In genomic region chr11:90250189-90250588, GRCm38 (mm10) we compare ENCODE assay signal across 7 mouse cellular contexts. TPM values are rescaled to one million over a fixed set of nuclear protein-coding genes. Genes with fewer than 3 reads are reported as not detected.
DNase-seq lines count a peak whose midpoint lies in the region; ATAC-seq and TF ChIP-seq lines count a peak whose summit lies in the region.

No protein-coding gene starts in this region.

- peak overlapping the region; percentile 98 for H3K4me3 ChIP-seq in megakaryocyte, embryonic 14.5 days (replicated peaks)
- peak overlapping the region; percentile 90 for H3K4me3 ChIP-seq in cortical plate, adult 2 months (ENCODE audit: insufficient read depth, low read length)
- peak overlapping the region; percentile 99 for H3K4me3 ChIP-seq in heart, embryonic 16.5 days (ENCODE audit: low read length)
- H3K4me3 ChIP-seq in liver, embryonic 14.5 days (ENCODE audit: insufficient read depth in 1 of 2, low read depth in 2 of 2, low read length in 2 of 2), result peak overlapping the region; percentile 62 to 77

- ATAC-seq in megakaryocyte, adult 5-6 weeks (ENCODE audit: poor library complexity, severe bottlenecking), result no peak
- no peak for ATAC-seq in heart, embryonic 16.5 days (replicated peaks; ENCODE audit: extremely low read depth, insufficient read depth, low FRiP score)
- ATAC-seq in liver, embryonic 14.5 days (ENCODE audit: insufficient read depth), result no peak

- peak overlapping the region; percentile 99 for H3K9ac ChIP-seq in heart, embryonic 16.5 days (ENCODE audit: low read length)
- H3K9ac ChIP-seq in liver, embryonic 14.5 days (replicated peaks), result peak overlapping the region; percentile 77

- H3K4me1 ChIP-seq in megakaryocyte, embryonic 14.5 days, result peaks cover 63% of the 10 kb centered on the region
- peaks cover 8% of the 10 kb centered on the region for H3K4me1 ChIP-seq in cortical plate, adult 2 months (ENCODE audit: control insufficient read depth, insufficient read depth, low read length)
- peaks cover 36% of the 10 kb centered on the region for H3K4me1 ChIP-seq in heart, embryonic 16.5 days (ENCODE audit: control insufficient read depth, insufficient read depth, low read length)
- H3K4me1 ChIP-seq in liver, embryonic 14.5 days (replicated peaks; ENCODE audit: control insufficient read depth in 2 of 2, insufficient read depth in 2 of 2, low read length in 1 of 2), result peaks cover 3 to 26% of the 10 kb centered on the region in 2 experiments; a peak in 3 of 4 replicates

- H3K4me2 ChIP-seq in heart, embryonic 16.5 days (ENCODE audit: low read depth, low read length), result peak overlapping the region; percentile 83
- peak overlapping the region; percentile 95 for H3K4me2 ChIP-seq in liver, embryonic 14.5 days (ENCODE audit: low read depth)

- H3K27me3 ChIP-seq in megakaryocyte, embryonic 14.5 days (replicated peaks), result peaks cover 3% of the 10 kb centered on the region
- no peaks in the 10 kb centered on the region for H3K27me3 ChIP-seq in heart, embryonic 16.5 days (ENCODE audit: control insufficient read depth, insufficient read depth, low read length)
- no peaks in the 10 kb centered on the region for H3K27me3 ChIP-seq in liver, embryonic 14.5 days (ENCODE audit: control insufficient read depth, insufficient read depth, low read length)

- H3K36me3 ChIP-seq in megakaryocyte, embryonic 14.5 days (replicated peaks; ENCODE audit: low read length), result peaks cover 43% of the 10 kb centered on the region
- H3K36me3 ChIP-seq in heart, embryonic 16.5 days (ENCODE audit: control insufficient read depth, insufficient read depth), result no peaks in the 10 kb centered on the region
- H3K36me3 ChIP-seq in liver, embryonic 14.5 days (replicated peaks; ENCODE audit: control insufficient read depth, insufficient read depth, low read depth), result no peaks in the 10 kb centered on the region

- DNase-seq in liver, embryonic 14.5 days (ENCODE audit: low read depth in 3 of 3, low spot score in 3 of 3), result no peak
- peak; percentile 50 to 55 for DNase-seq in thymus, postnatal 36 days
- DNase-seq in spleen, postnatal 14 days (ENCODE audit: low spot score in 2 of 2), result no peak

- no peak for TF ChIP-seq CTCF in cortical plate, adult 2 months (IDR thresholded peaks at IDR 0.05; ENCODE audit: extremely low read depth, insufficient read depth, low read length)
- 0 out of 2 replicates have a peak, but pooled peaks have one; percentile 6 for TF ChIP-seq CTCF in liver, embryonic 14.5 days (IDR thresholded peaks at IDR 0.05; ENCODE audit: low read depth)

- H3K9me3 ChIP-seq in megakaryocyte, embryonic 14.5 days, result no peaks in the 10 kb centered on the region
- no peaks in the 10 kb centered on the region for H3K9me3 ChIP-seq in heart, embryonic 16.5 days (replicated peaks; ENCODE audit: control insufficient read depth, low read length)
- no peaks in the 10 kb centered on the region for H3K9me3 ChIP-seq in liver, embryonic 14.5 days (ENCODE audit: control insufficient read depth, low read length)

- TF ChIP-seq EP300 in liver, embryonic 14.5 days (IDR thresholded peaks at IDR 0.05; ENCODE audit: low read depth), result no peak

- no peak for TF ChIP-seq POLR2A in cortical plate, adult 2 months (IDR thresholded peaks at IDR 0.05; ENCODE audit: extremely low read depth, insufficient read depth, low read length)

- WGBS in heart, embryonic 16.5 days, result 0% methylated on average over 9 of the region's 9 CpGs
- WGBS in liver, embryonic 14.5 days (ENCODE audit: insufficient replicate concordance), result 1% methylated on average over 9 of the region's 9 CpGs

- H3K27ac ChIP-seq in cortical plate, adult 2 months (ENCODE audit: insufficient read depth, low read length), result peak overlapping the region; percentile 93
- peak overlapping the region; percentile 94 for H3K27ac ChIP-seq in heart, embryonic 16.5 days (ENCODE audit: low read length)
- H3K27ac ChIP-seq in liver, embryonic 14.5 days, result no peak overlapping the region

RNA-seq across cellular contexts. Expression of gene Mmd, which starts 0.9 kb away (rescaled TPM):
- 20.3 and 75.7 TPM in 2 replicates for polyA plus RNA-seq in megakaryocyte, embryonic 14.5 days (2012; ENCODE audit: insufficient read depth, low replicate concordance)
- 13.9 and 14.5 TPM in 2 replicates for total RNA-seq in megakaryocyte, adult 5-6 weeks (2015)
- total RNA-seq in megakaryocyte, adult 5-6 weeks (2017), result 10.7 and 11.1 TPM in 2 replicates
- 164 and 173 TPM in 2 replicates for polyA plus RNA-seq in cortical plate, adult 2 months (2012; rRNA removed)
- 77.0 and 80.2 TPM in 2 replicates for polyA plus RNA-seq in heart, embryonic 16.5 days (2015; fragmentation: Nextera tagmentation; extraction: Ambion mirVana)
- 5.0 TPM in 2 replicates for polyA plus RNA-seq in liver, embryonic 14.5 days (2012; rRNA removed)
- 5.0 and 6.7 TPM in 2 replicates for polyA plus RNA-seq in liver, embryonic 14.5 days (2014; fragmentation: Nextera tagmentation; extraction: Ambion mirVana)

Comparison
In these comparisons a context has a peak if more than half of its experiments do, and no peak if none do; other contexts are left out.
1. DNase-seq: peak in thymus, postnatal 36 days (2 of 2); none in liver, embryonic 14.5 days (0 of 3) and spleen, postnatal 14 days (0 of 2).
2. Peak in every context shown above with its lines, with median percentiles within 50 percentile points of each other: H3K4me3 ChIP-seq.